Mouse (Mus musculus): ENCODE data around the gene Dhrs9. TPM values are rescaled to one million over a fixed set of nuclear protein-coding genes. Genes with fewer than 3 reads are reported as not detected.
A peak's percentile ranks its signal among the peaks of the same experiment; 100 is the strongest.

Gene Dhrs9
- polyA plus RNA-seq, 1 experiment from 2014 or later, result not detected

- Histone ChIP-seq H3K27ac (no peak overlapping the region), H3K9me3 (no peaks in the 10 kb centered on the region), H3K27me3 (ENCODE audit: poor library complexity, severe bottlenecking) (peaks cover 9% of the 10 kb centered on the region; the same call in 1 of the 2 replicates), H3K4me3 (no peak overlapping the region), H3K4me1 (no peaks in the 10 kb centered on the region), H3K36me3 (replicated peaks) (peaks cover 31% of the 10 kb centered on the region)
- WGBS, result 46% methylated on average over 3 of the region's 3 CpGs
- DNase-seq (ENCODE audit: extremely low spot score, low spot score), result peak; percentile 58
Measured at GRCm38 (mm10) chr2:69428116-69428515, 47.9 kb downstream of the Dhrs9 start.

- Histone ChIP-seq H3K9me3 (no peaks in the 10 kb centered on the region), H3K27me3 (ENCODE audit: poor library complexity, severe bottlenecking) (no peaks in the 10 kb centered on the region), H3K27ac (no peak overlapping the region), H3K4me1 (no peaks in the 10 kb centered on the region), H3K4me3 (no peak overlapping the region), H3K36me3 (replicated peaks) (peaks cover 42% of the 10 kb centered on the region)
- no peak for DNase-seq (ENCODE audit: extremely low spot score, low spot score)
- WGBS, result 77% methylated on average over 3 of the region's 3 CpGs
Measured at GRCm38 (mm10) chr2:69441656-69442055, 61.4 kb downstream of the Dhrs9 start.

- no peak for DNase-seq (ENCODE audit: extremely low spot score, low spot score)
- H3K9me3 ChIP-seq, result no peaks in the 10 kb centered on the region
- H3K4me1 ChIP-seq, result no peaks in the 10 kb centered on the region
- peaks cover 29% of the 10 kb centered on the region for H3K36me3 ChIP-seq (replicated peaks)
- no peak overlapping the region for H3K4me3 ChIP-seq
- 88% methylated on average over 4 of the region's 4 CpGs for WGBS
- H3K27me3 ChIP-seq (ENCODE audit: poor library complexity, severe bottlenecking), result no peaks in the 10 kb centered on the region
- no peak overlapping the region for H3K27ac ChIP-seq
Measured at GRCm38 (mm10) chr2:69445896-69446472, 65.7 kb downstream of the Dhrs9 start.

- Histone ChIP-seq H3K9me3 (no peaks in the 10 kb centered on the region), H3K27ac (no peak overlapping the region), H3K4me1 (no peaks in the 10 kb centered on the region), H3K27me3 (ENCODE audit: poor library complexity, severe bottlenecking) (no peaks in the 10 kb centered on the region), H3K36me3 (replicated peaks) (peaks cover 25% of the 10 kb centered on the region), H3K4me3 (no peak overlapping the region)
- 90% methylated on average over 4 of the region's 4 CpGs for WGBS
- DNase-seq (ENCODE audit: extremely low spot score, low spot score), result no peak
Measured at GRCm38 (mm10) chr2:69448581-69448980, 68.3 kb downstream of the Dhrs9 start.

- Histone ChIP-seq H3K27ac (no peak overlapping the region), H3K4me3 (no peak overlapping the region), H3K9me3 (no peaks in the 10 kb centered on the region), H3K27me3 (ENCODE audit: poor library complexity, severe bottlenecking) (no peaks in the 10 kb centered on the region), H3K4me1 (no peaks in the 10 kb centered on the region), H3K36me3 (replicated peaks) (peaks cover 38% of the 10 kb centered on the region)
- 94% methylated on average over 5 of the region's 5 CpGs for WGBS
- no peak for DNase-seq (ENCODE audit: extremely low spot score, low spot score)
Measured at GRCm38 (mm10) chr2:69451128-69451527, 70.9 kb downstream of the Dhrs9 start.

Other genes starting within 250 kb of the Dhrs9 start
- 0.38 and 1.0 TPM in 2 replicates for gene Nostrin, start 244.6 kb upstream of the Dhrs9 start, polyA plus RNA-seq (2016; fragmentation: Nextera tagmentation; extraction: Ambion mirVana)
- gene Spc25, start 174.3 kb upstream of the Dhrs9 start, polyA plus RNA-seq (2016; fragmentation: Nextera tagmentation; extraction: Ambion mirVana), result 219 and 224 TPM in 2 replicates
- not detected in 2 replicates for gene G6pc2, start 169.4 kb upstream of the Dhrs9 start, polyA plus RNA-seq (2016; fragmentation: Nextera tagmentation; extraction: Ambion mirVana)
- not detected in 2 replicates for gene Abcb11, start 37.8 kb upstream of the Dhrs9 start, polyA plus RNA-seq (2016; fragmentation: Nextera tagmentation; extraction: Ambion mirVana)
- gene Lrp2, start 205.6 kb downstream of the Dhrs9 start, polyA plus RNA-seq (2016; fragmentation: Nextera tagmentation; extraction: Ambion mirVana), result 3.3 TPM in 2 replicates